Mouse (Mus musculus) kidney, adult 9 months (tissue): ENCODE measurements at regions not wholly inside any gene's neighbourhood (a gene's known extent, or its start where the extent isn't known, plus 50 kb on each side); places are given as distances from the start of the nearest gene placed in this dataset.

Experiments used
- DNase-seq: peaks from one replicate; pipeline ENCODE4 v3.0.0; 2022

DNA sequence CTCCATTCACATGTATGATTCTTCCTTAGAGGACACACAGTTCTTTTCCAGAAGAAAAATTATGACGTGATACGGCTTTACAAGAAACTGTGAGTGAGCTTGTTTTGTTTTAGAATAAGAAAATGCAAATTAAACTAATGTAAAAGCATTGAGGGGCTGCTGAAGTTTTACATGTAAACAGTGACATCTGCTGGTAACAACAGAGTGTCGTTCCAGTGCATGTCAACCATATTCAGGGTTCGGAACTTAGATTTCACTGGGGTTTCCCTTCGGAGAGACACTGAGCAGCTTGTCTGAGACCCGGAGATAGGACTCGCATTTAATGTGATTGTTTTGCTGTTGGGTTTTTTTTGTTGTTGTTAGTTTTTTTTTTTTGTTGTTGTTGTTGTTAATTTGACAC is 148.4 kb upstream of the Ube3a start:
- DNase-seq: peak; percentile 2
